Mouse (Mus musculus) myocyte (in vitro differentiated cells): Measurements from ENCODE around the gene Ppm1n. TPM values are rescaled to one million over a fixed set of nuclear protein-coding genes. Genes with fewer than 3 reads are reported as not detected.
A peak's percentile ranks its signal among the peaks of the same experiment; 100 is the strongest.

Source experiments
- H3K27me3 ChIP-seq: one replicate; pipeline ENCODE4 v1.6.1; 2011; ENCODE audit not compliant: control insufficient read depth, insufficient read depth, insufficient read length
- H3K36me3 ChIP-seq: one replicate; pipeline ENCODE4 v1.6.1; 2011; ENCODE audit not compliant: control insufficient read depth, insufficient read depth
- H3K4me2 ChIP-seq: one replicate; pipeline ENCODE4 v1.6.1; 2011; ENCODE audit warnings: low read depth, control low read depth
- H3K4me3 ChIP-seq: one replicate; pipeline ENCODE4 v1.5.1; 2011; ENCODE audit warnings: mild to moderate bottlenecking, control low read depth, moderate library complexity
- H3K79me2 ChIP-seq: one replicate; pipeline ENCODE4 v1.6.1; 2011; ENCODE audit not compliant: control insufficient read depth, insufficient read depth
- H3ac ChIP-seq: one replicate; pipeline ENCODE4 v1.6.1; 2011; ENCODE audit not compliant: control insufficient read depth, insufficient read length
- CEBPB ChIP-seq: IDR thresholded peaks from 2 replicates; pipeline ENCODE4 v1.6.1; 2011; ENCODE audit warnings: mild to moderate bottlenecking, moderate library complexity; ENCODE audit not compliant: poor library complexity, insufficient read depth, severe bottlenecking
- E2F4 ChIP-seq: IDR thresholded peaks from one replicate; pipeline ENCODE4 v1.6.1; 2011; ENCODE audit warnings: mild to moderate bottlenecking, control low read depth, moderate library complexity; ENCODE audit not compliant: insufficient read depth
- MAX ChIP-seq: IDR thresholded peaks from one replicate; pipeline ENCODE4 v1.6.1; 2011; ENCODE audit warnings: low read depth, mild to moderate bottlenecking, control low read depth
- MYOD1 ChIP-seq, 3 experiments: IDR thresholded peaks; one replicate each; pipeline ENCODE4 v1.6.1; 2011; ENCODE audit warnings: control low read depth in 2 of 3, low read depth in 2 of 3, mild to moderate bottlenecking in 2 of 3, moderate library complexity in 1 of 3; ENCODE audit not compliant: insufficient read length in 2 of 3, control insufficient read depth in 1 of 3
- MYOG ChIP-seq, 3 experiments: IDR thresholded peaks; one replicate each; pipeline ENCODE4 v1.6.1; 2011; ENCODE audit warnings: control low read depth in 2 of 3, low read depth in 2 of 3, mild to moderate bottlenecking in 2 of 3; ENCODE audit not compliant: insufficient read length in 2 of 3, control insufficient read depth in 1 of 3, insufficient read depth in 1 of 3
- POLR2A ChIP-seq: IDR thresholded peaks from one replicate; pipeline ENCODE4 v1.6.1; 2011; ENCODE audit warnings: low read depth, mild to moderate bottlenecking, control low read depth, moderate library complexity; ENCODE audit not compliant: insufficient read length
- POLR2AphosphoS2 ChIP-seq: IDR thresholded peaks from one replicate; pipeline ENCODE4 v1.6.1; 2011; ENCODE audit warnings: low read depth, control low read depth; ENCODE audit not compliant: insufficient read length
- REST ChIP-seq: IDR thresholded peaks from one replicate; pipeline ENCODE4 v1.6.1; 2011; ENCODE audit warnings: mild to moderate bottlenecking, control low read depth, moderate library complexity; ENCODE audit not compliant: insufficient read depth, insufficient read length
- SRF ChIP-seq: IDR thresholded peaks from one replicate; pipeline ENCODE4 v1.6.1; 2011; ENCODE audit warnings: low read depth; ENCODE audit not compliant: control insufficient read depth, insufficient read length
- TCF12 ChIP-seq: IDR thresholded peaks from one replicate; pipeline ENCODE4 v1.6.1; 2011; ENCODE audit warnings: mild to moderate bottlenecking, control low read depth; ENCODE audit not compliant: poor library complexity, insufficient read depth, severe bottlenecking
- TCF3 ChIP-seq: IDR thresholded peaks from one replicate; pipeline ENCODE4 v1.6.1; 2011; ENCODE audit warnings: low read depth, control low read depth; ENCODE audit not compliant: insufficient read length
- USF1 ChIP-seq: IDR thresholded peaks from one replicate; pipeline ENCODE4 v1.6.1; 2011; ENCODE audit warnings: low read depth, mild to moderate bottlenecking, control low read depth, moderate library complexity
- polyA plus RNA-seq: library from polyadenylated mRNA; unstranded; fragments of >200 nt; fragmentation: generic; extraction: Trizol; gene quantifications from one replicate; pipeline ENCODE4 v1.2.1, GENCODE M21; 2012; ENCODE audit warnings: missing spikeins

The Ppm1n gene
- polyA plus RNA-seq, 1 experiment: 0.42 TPM

DNA sequence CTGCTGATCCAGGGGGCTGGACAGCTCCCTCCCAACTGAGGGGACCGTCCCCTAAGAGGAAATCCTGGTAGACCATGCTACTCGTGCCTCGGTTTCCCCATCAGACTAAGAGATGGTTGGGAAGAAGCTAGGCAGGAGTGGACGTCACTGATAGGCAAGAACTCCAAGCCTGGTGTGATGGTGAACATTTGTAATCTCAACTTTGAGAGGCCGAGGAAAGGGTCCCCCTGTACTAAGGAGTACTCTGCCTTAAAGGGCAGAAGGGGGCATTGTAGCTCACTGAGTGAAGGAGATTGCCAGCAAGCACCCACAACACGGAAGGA lies 25.5 kb upstream of the Ppm1n start:
- Histone ChIP-seq H3ac (no peak overlapping the region), H3K27me3 (no peaks in the 10 kb centered on the region), H3K4me2 (no peak overlapping the region), H3K79me2 (no peaks in the 10 kb centered on the region), H3K4me3 (no peak overlapping the region), H3K36me3 (no peaks in the 10 kb centered on the region)
- TF ChIP-seq CEBPB (no peak), POLR2AphosphoS2 (no peak), MYOD1 (IDR thresholded peaks at IDR 0.05; ENCODE audit: control insufficient read depth in 1 of 3, insufficient read length in 2 of 3, low read depth in 2 of 3) (no peak), E2F4 (no peak), USF1 (no peak)

DNA sequence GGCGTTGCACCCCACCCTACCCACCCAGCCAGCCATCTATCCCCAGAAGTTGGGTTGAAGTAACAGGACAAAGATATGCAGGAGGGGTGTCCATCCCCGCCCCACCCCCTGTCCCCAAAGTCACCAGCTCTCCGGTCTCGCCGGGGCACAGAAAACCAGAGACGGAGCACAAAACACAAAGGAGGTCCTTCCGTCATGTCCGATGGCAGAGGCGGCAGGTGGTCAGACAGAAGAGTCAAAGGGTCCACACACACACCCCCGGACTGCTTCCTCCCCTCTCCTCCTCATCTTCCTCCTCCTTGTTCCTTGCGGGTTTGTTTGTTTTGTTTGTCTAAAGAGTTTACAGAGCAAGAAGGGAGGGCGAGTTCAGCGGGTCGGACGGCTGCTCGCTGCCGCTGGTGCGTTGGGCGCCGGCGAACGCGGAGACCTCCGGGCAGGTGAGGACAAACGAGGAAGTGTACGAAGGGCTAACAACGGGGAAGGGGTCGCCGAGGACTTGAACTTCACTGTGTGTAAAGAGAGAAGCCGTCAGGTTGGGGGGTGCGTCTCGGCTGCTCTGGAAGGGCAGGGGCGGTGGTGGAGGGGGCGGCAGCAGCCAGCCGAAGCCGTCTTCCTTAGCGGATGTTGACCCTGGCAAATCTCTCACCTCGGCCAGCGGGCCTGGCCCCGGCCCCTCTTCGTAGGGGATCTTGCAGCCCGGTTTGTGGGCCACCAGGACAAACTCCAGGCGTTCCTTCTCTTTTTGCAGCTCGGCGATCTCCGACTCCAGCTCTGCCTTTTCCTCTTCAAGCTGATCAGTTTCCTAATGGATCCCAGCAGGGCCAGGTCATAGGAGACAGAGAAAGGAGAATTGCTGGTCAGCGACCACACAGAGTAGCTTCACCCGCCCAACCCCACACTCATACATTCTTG lies 24.9 kb upstream of the Ppm1n start:
- Histone ChIP-seq H3K4me2 (no peak overlapping the region), H3ac (no peak overlapping the region), H3K27me3 (no peaks in the 10 kb centered on the region), H3K36me3 (no peaks in the 10 kb centered on the region), H3K4me3 (no peak overlapping the region), H3K79me2 (no peaks in the 10 kb centered on the region)
- no peak for TF ChIP-seq SRF
- TF ChIP-seq E2F4: no peak
- no peak for TF ChIP-seq MYOD1 (IDR thresholded peaks at IDR 0.05; ENCODE audit: control insufficient read depth in 1 of 3, insufficient read length in 2 of 3, low read depth in 2 of 3)

DNA sequence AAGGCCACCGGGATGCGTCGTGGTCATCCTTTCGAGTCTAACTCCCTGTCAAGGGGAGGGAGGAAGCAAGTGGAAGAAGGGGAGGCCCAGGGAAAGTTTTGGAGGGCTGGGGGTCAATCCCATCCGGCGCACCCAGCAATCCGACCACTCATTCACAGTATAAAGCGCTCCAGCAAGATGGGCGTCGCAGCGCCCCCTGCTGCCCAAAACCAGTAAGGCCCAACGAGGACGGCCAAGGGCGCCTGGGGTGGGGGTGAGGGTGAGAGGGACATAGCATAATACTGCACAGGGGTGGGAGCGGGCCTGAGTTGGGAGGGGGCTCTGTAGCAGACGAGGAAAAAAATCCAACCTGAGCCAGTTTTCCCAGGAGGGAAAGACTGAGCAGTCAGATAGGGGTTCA lies 23.9 kb upstream of the Ppm1n start:
- H3K27me3 ChIP-seq: no peaks in the 10 kb centered on the region
- H3K36me3 ChIP-seq: no peaks in the 10 kb centered on the region
- no peak overlapping the region for H3ac ChIP-seq
- H3K4me2 ChIP-seq: no peak overlapping the region
- no peaks in the 10 kb centered on the region for H3K79me2 ChIP-seq
- H3K4me3 ChIP-seq: no peak overlapping the region
- no peak for TF ChIP-seq SRF
- no peak for TF ChIP-seq REST
- TF ChIP-seq TCF3: no peak
- TF ChIP-seq USF1: no peak
- TF ChIP-seq MYOD1 (IDR thresholded peaks at IDR 0.05; ENCODE audit: control insufficient read depth in 1 of 3, insufficient read length in 2 of 3, low read depth in 2 of 3): no peak
- no peak for TF ChIP-seq MAX
- TF ChIP-seq CEBPB: no peak
- TF ChIP-seq TCF12: no peak
- TF ChIP-seq E2F4: no peak
- no peak for TF ChIP-seq POLR2AphosphoS2
- TF ChIP-seq POLR2A: no peak
- no peak for TF ChIP-seq MYOG (IDR thresholded peaks at IDR 0.05; ENCODE audit: control insufficient read depth in 1 of 3, insufficient read depth in 1 of 3, insufficient read length in 2 of 3, low read depth in 2 of 3)

DNA sequence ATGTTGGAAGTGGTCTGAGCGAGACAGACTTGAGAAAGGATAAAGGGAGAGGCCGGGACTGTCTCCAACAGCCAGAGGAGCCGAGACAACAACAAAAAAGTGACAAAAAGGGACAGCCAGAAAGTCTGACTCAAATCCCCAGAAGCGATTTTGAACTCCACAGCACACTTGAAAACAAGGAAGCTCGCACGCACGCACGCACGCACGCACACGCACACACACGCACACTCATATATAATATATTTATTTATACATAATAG lies 23.1 kb upstream of the Ppm1n start:
- Histone ChIP-seq H3K27me3 (no peaks in the 10 kb centered on the region), H3K4me3 (no peak overlapping the region), H3K36me3 (no peaks in the 10 kb centered on the region), H3ac (no peak overlapping the region), H3K79me2 (no peaks in the 10 kb centered on the region), H3K4me2 (no peak overlapping the region)
- TF ChIP-seq TCF3 (no peak), REST (no peak)

DNA sequence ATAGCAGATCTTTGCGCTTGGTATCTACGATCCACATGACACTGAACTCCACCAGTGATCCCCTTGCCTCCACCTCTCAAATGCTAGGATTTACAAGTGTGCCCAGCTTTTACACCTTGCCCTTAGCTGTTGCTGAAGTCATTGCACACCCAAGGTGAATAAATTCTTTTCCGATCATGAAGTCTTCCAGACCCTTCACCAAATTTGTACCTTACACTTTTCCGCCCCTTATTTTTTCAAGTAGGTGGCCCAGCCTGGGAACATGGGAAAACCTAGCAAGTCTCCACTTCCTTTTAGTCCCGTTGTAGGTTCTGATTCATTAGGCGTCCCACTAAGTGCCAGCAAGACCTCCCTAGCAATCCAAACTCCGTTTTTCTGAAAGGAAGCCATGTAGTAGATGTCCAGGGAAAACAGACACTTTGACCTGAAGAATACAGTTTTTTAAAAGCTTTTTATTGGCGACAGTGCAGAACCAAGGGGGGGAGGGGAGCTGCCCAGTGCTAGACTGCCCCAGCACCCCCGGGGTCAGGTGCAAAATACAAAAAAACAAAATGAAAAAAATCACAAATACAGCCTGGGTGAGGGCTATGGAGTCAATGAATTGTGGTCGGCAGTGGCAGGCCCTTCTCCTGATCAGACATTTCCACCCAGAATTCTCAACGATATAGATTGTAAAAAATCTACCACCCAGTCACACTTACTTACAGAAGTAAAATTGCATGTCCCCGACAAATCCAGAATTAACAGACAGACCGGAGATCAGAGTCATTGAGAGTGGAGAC lies 22.6 kb upstream of the Ppm1n start:
- no peak for TF ChIP-seq MAX
- no peak for TF ChIP-seq USF1
- no peak for TF ChIP-seq E2F4
- H3ac ChIP-seq: no peak overlapping the region
- H3K27me3 ChIP-seq: no peaks in the 10 kb centered on the region
- no peak overlapping the region for H3K4me3 ChIP-seq
- no peak overlapping the region for H3K4me2 ChIP-seq
- H3K79me2 ChIP-seq: no peaks in the 10 kb centered on the region
- no peaks in the 10 kb centered on the region for H3K36me3 ChIP-seq

DNA sequence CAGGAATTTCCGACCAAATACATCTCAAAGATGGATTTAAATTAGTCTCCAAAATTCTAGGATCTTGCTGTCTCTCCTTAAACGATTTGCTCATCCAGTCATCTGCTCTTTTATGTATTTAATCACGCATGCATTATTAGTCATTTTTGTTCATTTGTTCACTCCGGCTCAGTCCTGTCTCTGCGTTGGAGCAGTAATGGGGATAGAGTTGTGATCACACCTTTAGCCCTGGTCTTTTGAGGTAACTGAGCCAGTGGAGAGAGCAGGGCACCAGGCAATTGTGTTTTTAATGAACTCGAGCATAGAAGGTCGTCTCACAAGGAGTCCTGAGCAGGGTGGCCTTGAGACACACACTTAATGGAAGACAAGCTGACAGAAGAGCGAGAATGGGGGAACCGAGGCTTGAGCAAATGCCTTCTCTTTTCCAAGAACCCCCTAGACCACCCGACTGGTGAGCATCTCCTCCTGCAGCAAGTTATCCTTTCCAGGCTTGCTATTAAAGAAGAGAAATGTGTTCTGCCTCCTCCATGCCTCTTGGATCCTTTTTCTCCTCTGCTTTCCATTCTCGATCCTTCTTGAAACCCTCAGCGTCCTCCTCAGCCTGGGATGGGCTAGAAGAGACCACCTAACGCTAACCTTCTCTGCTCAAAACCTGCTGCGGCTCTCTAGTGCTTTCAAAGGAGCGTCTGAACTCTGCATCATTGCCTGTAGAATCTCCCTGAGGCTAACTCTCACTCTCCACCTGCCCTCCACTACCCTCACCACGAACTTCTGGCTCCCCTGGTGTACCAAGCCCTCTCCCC lies 21.8 kb upstream of the Ppm1n start:
- Histone ChIP-seq H3K27me3 (no peaks in the 10 kb centered on the region), H3K4me2 (peak overlapping the region; percentile 41), H3K4me3 (peak overlapping the region; percentile 25), H3ac (no peak overlapping the region), H3K36me3 (no peaks in the 10 kb centered on the region), H3K79me2 (no peaks in the 10 kb centered on the region)
- TF ChIP-seq POLR2AphosphoS2: no peak
- no peak for TF ChIP-seq TCF3
- TF ChIP-seq MYOD1 (IDR thresholded peaks at IDR 0.05; ENCODE audit: control insufficient read depth in 1 of 3, insufficient read length in 2 of 3, low read depth in 2 of 3): no peak
- TF ChIP-seq CEBPB: no peak
- TF ChIP-seq E2F4: no peak
- TF ChIP-seq POLR2A: no peak
